Comparison of ENCODE assay signal across 22 mouse cellular contexts in the genomic region with DNA sequence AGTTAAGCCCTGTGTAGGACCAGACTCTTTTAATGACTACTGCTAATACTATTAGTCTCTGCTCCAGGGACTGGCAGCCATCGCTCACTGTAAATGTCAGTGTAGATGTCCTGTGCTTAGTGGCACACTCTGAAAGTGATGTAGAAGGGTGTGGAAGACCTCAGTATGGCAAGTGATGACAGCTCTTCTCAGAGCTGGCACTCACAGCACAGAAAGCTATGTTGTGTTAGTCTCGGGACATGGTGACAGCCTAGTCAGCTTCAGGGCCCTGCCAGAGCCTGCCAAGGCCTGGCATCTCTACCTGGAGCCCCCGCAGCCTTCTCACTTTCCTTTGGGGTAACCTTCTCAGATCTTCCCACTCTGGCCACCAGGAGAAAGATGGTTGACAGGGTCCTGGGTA. TPM values are rescaled to one million over a fixed set of nuclear protein-coding genes. Genes with fewer than 3 reads are reported as not detected.
"Had no signal": no experiment of that assay in that cellular context is flagged by ENCODE, and none has a peak within 500 bp of the region (broad histone marks: within the 10 kb centered on the region; RNA-seq: fewer than 3 reads in every experiment).

No protein-coding gene starts in this region.

- H3K4me3 ChIP-seq: layer of hippocampus, adult 2 months; limb, embryonic 10.5 days; limb, embryonic 13.5 days; liver, embryonic 12.5 days; liver, embryonic 15.5 days; lung, embryonic 15.5 days; megakaryocyte, embryonic 14.5 days; midbrain, embryonic 10.5 days; midbrain, embryonic 13.5 days; myocyte had no signal

- H3K4me2 ChIP-seq: limb, embryonic 13.5 days; liver, embryonic 12.5 days; liver, embryonic 15.5 days; lung, embryonic 15.5 days; midbrain, embryonic 13.5 days had no signal

- H3K36me3 ChIP-seq: limb, embryonic 10.5 days; limb, embryonic 13.5 days; liver, embryonic 12.5 days; liver, embryonic 15.5 days; lung, embryonic 15.5 days; midbrain, embryonic 10.5 days; midbrain, embryonic 13.5 days had no signal

- H3K9me3 ChIP-seq: limb, embryonic 10.5 days; limb, embryonic 13.5 days; liver, embryonic 12.5 days; liver, embryonic 15.5 days; lung, embryonic 15.5 days; megakaryocyte, embryonic 14.5 days; midbrain, embryonic 10.5 days; midbrain, embryonic 13.5 days had no signal

- H3K27ac ChIP-seq: kidney, postnatal 0 days; layer of hippocampus, adult 2 months; limb, embryonic 10.5 days; limb, embryonic 13.5 days; liver, embryonic 12.5 days; liver, embryonic 15.5 days; lung, embryonic 15.5 days; midbrain, embryonic 10.5 days had no signal

- DNase-seq: kidney, postnatal 25 days; layer of hippocampus, adult 9-11 months; liver; lung, adult 18-20 months; lung, postnatal 10 days; lung, postnatal 36 days; thymus, adult 18-20 months; thymus, postnatal 36 days had no signal

- ATAC-seq: liver, embryonic 12.5 days; midbrain, embryonic 13.5 days; midbrain, embryonic 16.5 days had no signal

- H3K27me3 ChIP-seq: limb, embryonic 13.5 days; liver, embryonic 12.5 days; liver, embryonic 15.5 days; lung, embryonic 15.5 days; midbrain, embryonic 13.5 days had no signal

- H3K9ac ChIP-seq: limb, embryonic 13.5 days; liver, embryonic 12.5 days; liver, embryonic 15.5 days; lung, embryonic 15.5 days; midbrain, embryonic 13.5 days had no signal

- H3K4me1 ChIP-seq: liver, embryonic 12.5 days; liver, embryonic 15.5 days; lung, embryonic 15.5 days; megakaryocyte, embryonic 14.5 days had no signal

RNA-seq across cellular contexts. Expression of a gene that starts 21.8 kb away (rescaled TPM):
- total RNA-seq: monocyte, adult 5-6 weeks had no signal
- polyA plus RNA-seq: liver, embryonic 12.5 days; liver, embryonic 15.5 days; spleen, adult 2 months had no signal
